Mouse (Mus musculus): ENCODE measurements at regions not wholly inside any gene's neighbourhood (a gene's known extent, or its start where the extent isn't known, plus 50 kb on each side); places are given as distances from the start of the nearest gene placed in this dataset.

- Histone ChIP-seq H3K4me1 (ENCODE audit: control insufficient read depth, insufficient read depth, low read length) (no peaks in the 10 kb centered on the region), H3K36me3 (ENCODE audit: control insufficient read depth, insufficient read depth, low read length) (no peaks in the 10 kb centered on the region), H3K4me2 (replicated peaks; ENCODE audit: low read depth, low read length) (no peak overlapping the region), H3K9ac (replicated peaks; ENCODE audit: low read depth, low read length) (no peak overlapping the region), H3K27me3 (ENCODE audit: control insufficient read depth, insufficient read depth, low read length) (no peaks in the 10 kb centered on the region), H3K27ac (ENCODE audit: low read length) (no peak overlapping the region), H3K9me3 (ENCODE audit: control insufficient read depth, low read depth, low read length) (no peaks in the 10 kb centered on the region), H3K4me3 (ENCODE audit: low read depth, low read length) (no peak overlapping the region)
- 74% methylated on average over 5 of the region's 5 CpGs for WGBS
- no peak for ATAC-seq (ENCODE audit: insufficient number of reproducible peaks, insufficient read depth, low FRiP score, low read depth)
Observed at GRCm38 (mm10) chr13:45333634-45334033, 55.9 kb upstream of the Mylip start.
